Mouse (Mus musculus) olfactory bulb, adult 2 months (tissue): Measurements from ENCODE around the gene Tctex1d4. TPM values are rescaled to one million over a fixed set of nuclear protein-coding genes. Genes with fewer than 3 reads are reported as not detected.
A peak's percentile ranks its signal among the peaks of the same experiment; 100 is the strongest.

Experiments
- H3K27ac ChIP-seq: fragments of 200-500 bp; 2 replicates; pipeline ENCODE4 v1.5.1; 2012; ENCODE audit warnings: low read depth, low read length; ENCODE audit not compliant: insufficient read depth
- H3K4me1 ChIP-seq: fragments of 200-500 bp; 2 replicates; pipeline ENCODE4 v1.6.1; 2012; ENCODE audit warnings: low read length; ENCODE audit not compliant: control insufficient read depth, insufficient read depth
- H3K4me3 ChIP-seq: fragments of 200-500 bp; 2 replicates; pipeline ENCODE4 v1.5.1; 2012; ENCODE audit warnings: mild to moderate bottlenecking, low read depth, low read length, moderate library complexity; ENCODE audit not compliant: insufficient read depth
- CTCF ChIP-seq: fragments of 200-500 bp; IDR thresholded peaks from 2 replicates; pipeline ENCODE4 v1.5.1; 2012; ENCODE audit warnings: low read depth, mild to moderate bottlenecking, low read length, moderate library complexity; ENCODE audit not compliant: insufficient read depth
- POLR2A ChIP-seq: fragments of 200-500 bp; IDR thresholded peaks from 2 replicates; pipeline ENCODE4 v1.6.1; 2012; ENCODE audit warnings: mild to moderate bottlenecking, low read depth, low read length, moderate library complexity; ENCODE audit not compliant: insufficient read depth
- WGBS: fragments of 180-500 bp; shearing (Covaris S2); methylation state at CpG from one replicate; pipeline ENCODE4 v1.1.7; 2018; 5-methylcytosine and 5-hydroxymethylcytosine counted together
- polyA plus RNA-seq: library from polyadenylated mRNA; stranded (reverse); fragments of >200 nt; gene quantifications from 2 replicates; pipeline ENCODE4 v1.2.4, GENCODE M21; 2012; ENCODE audit warnings: low replicate concordance; ENCODE audit not compliant: missing spikeins, insufficient read depth, insufficient read length

The Tctex1d4 gene
- polyA plus RNA-seq, 1 experiment, result not detected

GRCm38 (mm10) chr4:117124518-117125347 is 1.9 kb upstream of the Tctex1d4 start:
- H3K27ac ChIP-seq, result peak overlapping the region; percentile 71
- no peak overlapping the region for H3K4me3 ChIP-seq
- WGBS, result 75% methylated on average over 14 of the region's 14 CpGs
- TF ChIP-seq POLR2A (no peak), CTCF (no peak)
- peaks cover 30% of the 10 kb centered on the region for H3K4me1 ChIP-seq

- 27% methylated on average over 8 of the region's 8 CpGs for WGBS
- Histone ChIP-seq H3K4me1 (peaks cover 30% of the 10 kb centered on the region), H3K27ac (peak within 1 kb of the TSS; percentile 71), H3K4me3 (no peak within 1 kb of the TSS)
- TF ChIP-seq POLR2A, result no peak
- TF ChIP-seq CTCF, result no peak
Observed at GRCm38 (mm10) chr4:117125348-117125909, 1.2 kb upstream of the Tctex1d4 start, which contains the start of gene Btbd19. Gene Btbd19, minus strand, starts transcription at chr4:117125725.

- peak overlapping the region; percentile 71 for H3K27ac ChIP-seq
- 59% methylated on average over 15 of the region's 15 CpGs for WGBS
Observed at GRCm38 (mm10) chr4:117125910-117126674, 502 bp upstream of the Tctex1d4 start.

GRCm38 (mm10) chr4:117127991-117128686 is 1.5 kb downstream of the Tctex1d4 start:
- Histone ChIP-seq H3K27ac (no peak overlapping the region), H3K4me1 (peaks cover 36% of the 10 kb centered on the region), H3K4me3 (no peak overlapping the region)
- WGBS, result 92% methylated on average over 33 of the region's 33 CpGs
- TF ChIP-seq POLR2A, result no peak
- no peak for TF ChIP-seq CTCF

More at GRCm38 (mm10) chr4:117125910-117126674, 502 bp upstream of the Tctex1d4 start:
- Histone ChIP-seq H3K4me1 (peaks cover 30% of the 10 kb centered on the region), H3K4me3 (no peak overlapping the region)
- TF ChIP-seq POLR2A, result no peak
- TF ChIP-seq CTCF, result no peak

- Histone ChIP-seq H3K4me1 (peaks cover 25% of the 10 kb centered on the region), H3K4me3 (no peak overlapping the region), H3K27ac (no peak overlapping the region)
- TF ChIP-seq POLR2A (no peak), CTCF (no peak)
- 73% methylated on average over 6 of the region's 6 CpGs for WGBS
Observed at GRCm38 (mm10) chr4:117130790-117131189, 4.2 kb downstream of the Tctex1d4 start.

- Histone ChIP-seq H3K4me3 (no peak overlapping the region), H3K27ac (no peak overlapping the region), H3K4me1 (peaks cover 21% of the 10 kb centered on the region)
- TF ChIP-seq CTCF (no peak), POLR2A (no peak)
- WGBS, result 70% methylated on average over 6 of the region's 6 CpGs
Observed at GRCm38 (mm10) chr4:117131198-117131597, 4.6 kb downstream of the Tctex1d4 start.

- Histone ChIP-seq H3K27ac (no peak overlapping the region), H3K4me3 (no peak overlapping the region), H3K4me1 (peaks cover 15% of the 10 kb centered on the region; the same call in 1 of the 2 replicates)
- TF ChIP-seq POLR2A (no peak), CTCF (no peak)
- 65% methylated on average over 7 of the region's 7 CpGs for WGBS
Observed at GRCm38 (mm10) chr4:117131890-117132793, 5.5 kb downstream of the Tctex1d4 start.

- TF ChIP-seq POLR2A (no peak), CTCF (no peak)
- Histone ChIP-seq H3K4me3 (peak overlapping the region; percentile 75), H3K27ac (no peak overlapping the region), H3K4me1 (peaks cover 15% of the 10 kb centered on the region; the same call in 1 of the 2 replicates)
- WGBS, result 36% methylated on average over 11 of the region's 11 CpGs
Observed at GRCm38 (mm10) chr4:117132794-117133143, 6.2 kb downstream of the Tctex1d4 start.
